Mouse (Mus musculus): ENCODE measurements at regions not wholly inside any gene's neighbourhood (a gene's known extent, or its start where the extent isn't known, plus 50 kb on each side); places are given as distances from the start of the nearest gene placed in this dataset.
A peak's percentile ranks its signal among the peaks of the same experiment; 100 is the strongest.

DNA sequence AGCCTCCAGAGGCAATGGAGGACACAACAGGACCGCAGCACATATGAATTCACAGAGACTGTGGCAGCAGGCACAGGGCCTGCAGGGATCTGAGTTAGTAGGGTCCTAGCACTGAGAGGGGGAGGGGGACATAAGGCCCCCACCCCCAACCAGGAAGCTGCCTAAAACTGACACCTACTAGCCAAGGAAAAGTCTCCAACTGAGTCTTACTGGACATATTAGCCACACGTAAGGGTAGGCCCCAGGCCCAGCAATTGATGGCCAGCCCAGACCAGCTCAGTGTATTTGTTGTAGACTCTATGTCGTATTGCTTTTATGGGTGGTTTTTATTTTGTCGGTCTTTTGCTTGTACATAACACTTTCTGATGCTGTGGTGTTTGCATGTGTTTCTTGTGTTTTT, 153.4 kb upstream of the Map3k1 start:
- Histone ChIP-seq H3K4me2 (no peak overlapping the region), H3K9me3 (no peaks in the 10 kb centered on the region), H3K4me3 (no peak overlapping the region), H3K27me3 (no peaks in the 10 kb centered on the region), H3K27ac (no peak overlapping the region), H3K36me3 (no peaks in the 10 kb centered on the region), H3K9ac (no peak overlapping the region), H3K4me1 (no peaks in the 10 kb centered on the region)
- WGBS = 84% methylated on average over 4 of the region's 4 CpGs
- no peak for ATAC-seq (ENCODE audit: insufficient number of reproducible peaks, insufficient read depth, low FRiP score, low TSS enrichment, low read depth)

DNA sequence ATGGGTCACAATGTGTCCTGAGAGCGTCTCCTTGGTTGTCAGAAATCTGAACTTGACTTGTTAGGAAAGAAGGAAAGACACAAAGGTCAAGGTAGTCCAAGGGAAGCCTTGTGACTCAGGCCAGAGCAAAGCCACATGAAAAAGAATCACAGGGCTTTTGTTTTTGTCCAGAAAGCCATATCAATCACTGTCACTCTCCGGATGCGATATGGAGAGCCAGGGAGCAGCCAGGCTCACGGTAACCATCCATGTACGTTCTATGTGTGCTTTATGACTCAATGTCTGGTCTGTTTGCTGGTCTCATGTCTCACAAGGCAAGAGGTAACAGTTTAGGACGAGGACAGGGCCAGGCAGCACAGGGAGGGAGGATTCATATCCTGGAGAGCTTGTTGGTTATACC, 157.3 kb upstream of the Map3k1 start:
- H3K4me2 ChIP-seq = no peak overlapping the region
- no peak overlapping the region; the same call in 1 of the 2 replicates for H3K27ac ChIP-seq
- no peak overlapping the region for H3K9ac ChIP-seq
- H3K36me3 ChIP-seq = no peaks in the 10 kb centered on the region
- no peaks in the 10 kb centered on the region for H3K9me3 ChIP-seq
- peaks cover 10% of the 10 kb centered on the region for H3K4me1 ChIP-seq
- H3K27me3 ChIP-seq = no peaks in the 10 kb centered on the region
- WGBS = 85% methylated on average over 6 of the region's 6 CpGs
- no peak overlapping the region for H3K4me3 ChIP-seq
- ATAC-seq (ENCODE audit: insufficient number of reproducible peaks, insufficient read depth, low FRiP score, low TSS enrichment, low read depth) = no peak

DNA sequence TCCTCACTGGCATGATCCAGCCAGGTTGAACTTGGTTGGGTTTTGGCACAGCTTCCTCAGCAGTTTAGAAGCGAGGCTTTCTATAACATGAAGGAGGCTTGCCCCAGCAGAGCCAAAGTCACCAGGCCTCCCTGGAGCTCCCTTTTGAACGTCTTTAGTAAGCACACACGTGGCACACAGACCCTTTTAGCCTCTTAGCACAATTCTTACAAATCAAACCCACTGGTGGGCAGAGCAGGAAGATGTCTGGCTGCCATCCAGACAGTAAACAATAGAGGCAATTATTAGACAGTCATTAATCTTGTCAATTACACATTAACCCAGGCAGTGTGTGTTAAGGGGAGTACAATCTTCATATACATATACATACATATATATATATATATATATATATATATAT, 157.8 kb upstream of the Map3k1 start:
- Histone ChIP-seq H3K27me3 (no peaks in the 10 kb centered on the region), H3K4me2 (no peak overlapping the region), H3K36me3 (no peaks in the 10 kb centered on the region), H3K9me3 (no peaks in the 10 kb centered on the region), H3K9ac (no peak overlapping the region), H3K4me1 (peaks cover 10% of the 10 kb centered on the region), H3K27ac (no peak overlapping the region; the same call in 1 of the 2 replicates), H3K4me3 (no peak overlapping the region)
- 38% methylated on average over 3 of the region's 3 CpGs for WGBS
- no peak for ATAC-seq (ENCODE audit: insufficient number of reproducible peaks, insufficient read depth, low FRiP score, low TSS enrichment, low read depth)

DNA sequence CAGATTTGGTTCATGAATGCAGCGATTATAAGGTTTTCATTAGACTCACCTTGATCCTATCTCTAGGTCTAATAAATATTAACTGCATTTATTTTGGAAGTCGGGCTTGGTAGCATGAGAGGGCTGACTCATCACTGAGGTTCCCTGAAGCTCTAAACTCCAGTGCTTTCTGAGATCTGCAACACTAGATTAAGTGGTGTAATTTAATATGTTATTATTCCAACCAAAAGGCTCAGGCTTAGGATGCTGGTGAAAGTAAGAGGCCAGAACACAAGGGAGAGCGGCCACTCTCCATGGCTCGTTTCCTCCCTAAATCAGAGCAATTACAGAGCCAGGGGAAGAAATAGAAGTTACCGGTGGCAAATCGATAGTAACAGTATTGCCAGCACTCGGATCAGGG, 159.4 kb upstream of the Map3k1 start:
- Histone ChIP-seq H3K9ac (no peak overlapping the region), H3K4me1 (peaks cover 10% of the 10 kb centered on the region), H3K36me3 (no peaks in the 10 kb centered on the region), H3K4me3 (no peak overlapping the region), H3K9me3 (no peaks in the 10 kb centered on the region), H3K27ac (no peak overlapping the region), H3K27me3 (no peaks in the 10 kb centered on the region), H3K4me2 (no peak overlapping the region)
- ATAC-seq (ENCODE audit: insufficient number of reproducible peaks, insufficient read depth, low FRiP score, low TSS enrichment, low read depth) = no peak
- 45% methylated on average over 7 of the region's 7 CpGs for WGBS

DNA sequence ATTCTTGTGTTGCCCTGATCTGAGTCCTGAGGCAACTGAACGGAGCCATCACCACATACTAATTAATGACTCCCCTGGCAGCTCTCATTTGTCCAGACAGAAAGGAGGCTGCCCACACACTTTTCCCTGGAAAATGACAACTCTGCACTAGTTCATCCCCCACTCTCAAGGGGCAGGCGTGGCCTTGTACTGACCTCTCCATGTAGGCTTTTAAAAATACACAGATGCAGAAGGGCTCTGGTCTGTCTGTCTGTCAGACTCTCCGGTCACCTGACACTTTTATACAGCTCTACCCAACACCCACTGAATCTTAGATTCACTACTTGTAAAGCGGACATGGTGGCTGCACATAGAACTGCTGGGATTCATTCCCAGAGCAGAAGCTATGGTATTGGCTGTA, 165.5 kb upstream of the Map3k1 start:
- no peak overlapping the region for H3K4me3 ChIP-seq
- H3K9me3 ChIP-seq = no peaks in the 10 kb centered on the region
- no peak overlapping the region for H3K9ac ChIP-seq
- H3K4me1 ChIP-seq = peaks cover 21% of the 10 kb centered on the region
- no peak overlapping the region for H3K27ac ChIP-seq
- H3K36me3 ChIP-seq = no peaks in the 10 kb centered on the region
- ATAC-seq (ENCODE audit: insufficient number of reproducible peaks, insufficient read depth, low FRiP score, low TSS enrichment, low read depth) = no peak
- H3K4me2 ChIP-seq = no peak overlapping the region
- WGBS = 59% methylated on average over 4 of the region's 4 CpGs
- no peaks in the 10 kb centered on the region for H3K27me3 ChIP-seq

DNA sequence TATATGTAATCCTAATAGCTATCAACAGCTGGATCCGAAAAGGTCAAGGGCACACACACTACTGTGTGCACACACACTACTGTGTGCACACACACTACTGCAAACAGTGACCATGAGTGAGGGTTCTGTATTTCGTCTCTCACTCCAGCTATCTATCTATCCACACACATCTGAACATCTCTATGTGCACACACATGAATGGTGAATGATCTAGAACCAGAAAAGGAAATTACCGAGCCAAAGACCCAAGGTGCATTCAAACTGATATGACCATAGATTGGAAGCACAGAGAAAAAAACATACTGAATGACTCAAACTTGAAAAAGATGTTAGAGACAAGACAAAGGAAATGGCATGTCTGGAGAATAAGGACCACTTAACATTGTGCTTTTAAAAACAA, 166.8 kb upstream of the Map3k1 start:
- Histone ChIP-seq H3K4me2 (no peak overlapping the region), H3K27ac (no peak overlapping the region), H3K9ac (no peak overlapping the region), H3K4me1 (peaks cover 32% of the 10 kb centered on the region), H3K27me3 (no peaks in the 10 kb centered on the region), H3K9me3 (no peaks in the 10 kb centered on the region), H3K4me3 (no peak overlapping the region), H3K36me3 (no peaks in the 10 kb centered on the region)
- ATAC-seq (ENCODE audit: insufficient number of reproducible peaks, insufficient read depth, low FRiP score, low TSS enrichment, low read depth) = no peak
- WGBS = 90% methylated on average over 3 of the region's 3 CpGs

DNA sequence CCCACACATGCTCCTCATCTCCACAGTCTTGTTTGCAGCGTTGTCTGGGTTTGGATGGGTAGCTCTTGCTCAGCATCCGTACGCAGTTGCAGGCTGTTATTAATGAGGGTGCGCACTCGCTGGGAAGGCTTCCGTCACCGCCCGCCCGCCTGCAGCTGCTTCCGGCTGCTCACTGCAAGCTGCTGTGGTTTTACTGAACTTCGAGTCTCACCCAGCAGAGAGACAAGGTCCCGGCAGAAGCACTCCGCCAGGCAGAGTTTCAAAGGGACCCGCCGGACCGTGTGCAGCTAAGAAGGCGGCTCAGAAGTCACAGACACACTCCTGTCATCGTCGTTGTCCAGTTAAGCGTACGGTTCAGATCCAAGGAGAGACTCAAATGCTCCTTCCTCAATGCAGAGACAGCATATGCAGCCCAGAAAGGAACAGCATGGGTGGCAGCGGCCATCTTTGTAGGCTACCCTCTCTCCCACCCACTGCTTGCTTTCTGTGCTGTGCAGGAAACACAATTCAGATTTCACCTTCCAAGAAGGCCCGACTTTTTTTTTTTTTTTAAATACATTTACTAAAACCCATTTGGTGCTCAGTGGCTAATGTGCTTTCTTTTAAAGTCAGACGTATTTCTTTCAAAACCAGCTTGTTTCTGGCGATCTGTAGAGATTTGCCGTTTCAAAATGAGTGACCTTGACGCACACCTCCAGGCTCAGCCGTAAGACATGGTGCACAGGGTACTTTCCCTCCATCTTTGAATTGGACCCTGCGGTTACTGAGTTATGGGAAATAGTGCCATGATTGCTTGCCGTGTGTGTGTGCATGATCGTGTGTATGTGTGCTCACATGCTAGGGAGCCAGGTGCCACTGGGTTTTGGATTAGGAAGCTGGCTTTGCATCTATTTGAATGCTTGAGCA, 169.2 kb upstream of the Map3k1 start:
- no peak overlapping the region for H3K4me3 ChIP-seq
- 81% methylated on average over 31 of the region's 31 CpGs for WGBS
- H3K9me3 ChIP-seq = no peaks in the 10 kb centered on the region
- H3K27me3 ChIP-seq = no peaks in the 10 kb centered on the region
- H3K9ac ChIP-seq = no peak overlapping the region
- no peak for ATAC-seq (ENCODE audit: insufficient number of reproducible peaks, insufficient read depth, low FRiP score, low TSS enrichment, low read depth)
- peaks cover 32% of the 10 kb centered on the region for H3K4me1 ChIP-seq
- no peaks in the 10 kb centered on the region for H3K36me3 ChIP-seq
- H3K27ac ChIP-seq = peak overlapping the region; percentile 18; the same call in 1 of the 2 replicates
- H3K4me2 ChIP-seq = no peak overlapping the region

DNA sequence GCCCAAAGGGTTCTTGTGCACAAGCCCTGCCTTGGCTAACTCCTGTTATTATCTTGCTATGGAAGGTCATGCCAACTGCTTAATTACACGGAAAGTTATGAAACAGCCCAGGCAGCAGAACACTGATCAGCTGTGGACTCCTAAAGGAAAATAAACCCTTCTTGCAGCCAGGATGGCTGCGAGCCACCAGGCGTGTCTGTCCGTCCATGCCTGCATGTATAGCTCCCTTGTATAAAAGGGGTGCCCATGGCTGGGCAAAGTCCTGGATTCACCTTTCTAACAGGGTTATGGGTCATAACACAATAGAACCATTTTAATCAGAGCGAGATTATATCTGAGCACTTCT, 169.9 kb upstream of the Map3k1 start:
- H3K9ac ChIP-seq = no peak overlapping the region
- no peaks in the 10 kb centered on the region for H3K9me3 ChIP-seq
- no peaks in the 10 kb centered on the region for H3K36me3 ChIP-seq
- no peak for ATAC-seq (ENCODE audit: insufficient number of reproducible peaks, insufficient read depth, low FRiP score, low TSS enrichment, low read depth)
- 78% methylated on average over 5 of the region's 5 CpGs for WGBS
- H3K4me1 ChIP-seq = peaks cover 32% of the 10 kb centered on the region
- peak overlapping the region; percentile 65; the same call in 1 of the 2 replicates for H3K27ac ChIP-seq
- no peaks in the 10 kb centered on the region for H3K27me3 ChIP-seq
- H3K4me3 ChIP-seq = no peak overlapping the region
- peak overlapping the region; percentile 46; the same call in 1 of the 2 replicates for H3K4me2 ChIP-seq

DNA sequence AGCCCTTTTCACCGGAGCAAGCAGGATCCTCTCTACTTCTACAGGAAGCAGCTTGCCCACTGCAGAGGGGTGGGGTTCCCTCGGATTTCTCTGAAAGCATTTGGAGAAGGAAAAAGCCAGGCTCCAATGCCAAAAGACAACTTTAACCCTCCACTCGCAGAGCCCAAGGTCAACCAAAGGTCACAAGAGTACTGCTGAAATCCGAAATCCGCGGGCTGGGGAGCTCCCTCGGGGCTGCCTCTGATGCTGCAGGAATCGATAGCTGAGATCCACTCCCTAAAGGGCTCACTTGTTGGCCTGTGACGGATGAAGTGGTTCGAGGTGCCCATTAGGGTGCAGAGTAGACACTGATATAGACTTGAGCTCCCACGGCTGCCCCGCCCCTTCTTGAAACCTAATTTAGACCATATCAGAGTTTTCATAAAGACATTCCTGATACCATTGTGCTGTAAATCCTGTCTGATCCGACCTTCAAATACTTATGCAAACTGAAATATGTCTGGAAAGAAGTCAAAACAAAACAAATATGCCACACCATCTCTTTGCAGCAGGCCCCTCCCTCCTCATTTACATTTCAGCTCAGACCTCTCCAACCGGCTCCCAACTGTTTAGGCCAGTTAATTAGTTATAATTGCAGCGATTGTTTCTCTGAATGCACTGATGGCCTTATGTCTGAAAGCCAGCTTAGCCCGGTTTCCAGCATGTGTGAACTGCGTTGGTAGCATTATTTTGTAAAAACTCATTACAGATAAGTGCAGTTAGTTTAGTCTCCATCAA, 170.8 kb upstream of the Map3k1 start:
- no peaks in the 10 kb centered on the region for H3K36me3 ChIP-seq
- peak overlapping the region; percentile 65 for H3K27ac ChIP-seq
- H3K9ac ChIP-seq = peak overlapping the region; percentile 11; the same call in 1 of the 2 replicates
- peaks cover 28% of the 10 kb centered on the region for H3K4me1 ChIP-seq
- peak overlapping the region; percentile 46 for H3K4me2 ChIP-seq
- no peaks in the 10 kb centered on the region for H3K9me3 ChIP-seq
- no peaks in the 10 kb centered on the region for H3K27me3 ChIP-seq
- 24% methylated on average over 17 of the region's 17 CpGs for WGBS
- H3K4me3 ChIP-seq = no peak overlapping the region
- ATAC-seq (ENCODE audit: insufficient number of reproducible peaks, insufficient read depth, low FRiP score, low TSS enrichment, low read depth) = no peak

DNA sequence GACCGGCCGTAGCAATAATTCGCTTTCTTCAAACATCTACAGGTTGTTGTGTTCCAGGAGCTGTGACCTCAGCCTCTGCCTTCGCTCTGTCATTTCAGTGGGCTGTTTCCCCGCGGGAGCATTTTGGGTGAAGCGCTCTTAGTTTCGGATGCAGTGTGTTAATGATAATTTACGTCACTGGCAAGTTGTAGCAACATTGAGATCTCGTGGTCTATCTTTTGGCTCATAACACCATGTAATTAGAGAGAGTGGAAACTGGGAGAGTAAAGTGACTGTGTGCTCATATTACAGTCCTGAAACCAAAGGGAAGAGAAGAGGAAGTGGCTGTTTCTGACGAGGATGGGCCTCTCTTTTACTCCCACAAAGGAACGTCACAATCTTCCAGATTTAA, 171.4 kb upstream of the Map3k1 start:
- Histone ChIP-seq H3K27me3 (no peaks in the 10 kb centered on the region), H3K27ac (no peak overlapping the region; the same call in 1 of the 2 replicates), H3K4me1 (peaks cover 28% of the 10 kb centered on the region), H3K9ac (no peak overlapping the region), H3K9me3 (no peaks in the 10 kb centered on the region), H3K4me3 (no peak overlapping the region), H3K36me3 (no peaks in the 10 kb centered on the region), H3K4me2 (no peak overlapping the region)
- no peak for ATAC-seq (ENCODE audit: insufficient number of reproducible peaks, insufficient read depth, low FRiP score, low TSS enrichment, low read depth)
- WGBS = 58% methylated on average over 12 of the region's 12 CpGs

DNA sequence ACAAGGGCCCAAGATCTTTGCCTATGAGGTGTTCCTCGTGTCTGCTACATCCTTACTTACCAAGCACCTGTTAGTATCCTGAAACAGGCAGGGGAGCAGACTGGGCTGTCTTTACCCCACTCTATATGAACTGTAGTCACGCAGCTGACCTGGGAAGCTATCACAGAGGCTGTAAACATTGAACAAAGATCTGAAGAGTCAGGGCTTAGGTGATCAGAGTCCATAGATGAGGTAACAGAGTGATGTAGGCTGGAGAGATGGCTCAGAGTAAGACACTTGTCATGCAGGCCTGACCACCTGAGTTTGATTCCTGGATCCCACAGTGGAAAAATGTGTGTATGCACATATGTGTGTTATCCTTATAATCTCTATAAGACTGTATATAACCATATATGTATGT, 172.3 kb upstream of the Map3k1 start:
- no peaks in the 10 kb centered on the region for H3K9me3 ChIP-seq
- H3K27me3 ChIP-seq = no peaks in the 10 kb centered on the region
- WGBS = 90% methylated on average over 2 of the region's 2 CpGs
- H3K4me3 ChIP-seq = no peak overlapping the region
- H3K27ac ChIP-seq = no peak overlapping the region
- no peak overlapping the region for H3K4me2 ChIP-seq
- H3K36me3 ChIP-seq = no peaks in the 10 kb centered on the region
- H3K4me1 ChIP-seq = peaks cover 28% of the 10 kb centered on the region
- no peak overlapping the region for H3K9ac ChIP-seq
- ATAC-seq (ENCODE audit: insufficient number of reproducible peaks, insufficient read depth, low FRiP score, low TSS enrichment, low read depth) = no peak
